Mouse (Mus musculus) embryonic facial prominence, embryonic 10.5 days (tissue): Measurements from ENCODE around the gene Kif19a. TPM values are rescaled to one million over a fixed set of nuclear protein-coding genes. Genes with fewer than 3 reads are reported as not detected.

Experiments
- polyA plus RNA-seq: library from polyadenylated mRNA; unstranded; fragments of >200 nt; fragmentation: Nextera tagmentation; extraction: Ambion mirVana; gene quantifications from 2 replicates; pipeline ENCODE4 v1.2.1, GENCODE M21; 2016

Gene Kif19a
- polyA plus RNA-seq, 1 experiment from 2014 or later: 1.3 TPM

Other genes starting within 250 kb of the Kif19a start
- 1,047 and 1,098 TPM in 2 replicates for gene Rpl38, start 96.9 kb upstream of the Kif19a start, polyA plus RNA-seq
- 14.9 and 16.1 TPM in 2 replicates for gene Ttyh2, start 90.0 kb upstream of the Kif19a start, polyA plus RNA-seq
- gene Dnaic2, start 38.0 kb upstream of the Kif19a start, polyA plus RNA-seq: 1.7 and 1.8 TPM in 2 replicates
- 10.0 and 17.0 TPM in 2 replicates for gene Btbd17, start 30.6 kb downstream of the Kif19a start, polyA plus RNA-seq
- 0.18 TPM in 1 of 2 replicates, not detected in the other for gene Gpr142, start 33.5 kb downstream of the Kif19a start, polyA plus RNA-seq
- gene Gprc5c, start 85.8 kb downstream of the Kif19a start, polyA plus RNA-seq: 62.2 and 62.5 TPM in 2 replicates
- gene Cd300a, start 124.7 kb downstream of the Kif19a start, polyA plus RNA-seq: 1.1 and 1.8 TPM in 2 replicates
- 0.10 TPM in 1 of 2 replicates, not detected in the other for gene Cd300lb, start 169.0 kb downstream of the Kif19a start, polyA plus RNA-seq
- gene Cd300c, start 203.8 kb downstream of the Kif19a start, polyA plus RNA-seq: not detected in 2 replicates
- 0.05 and 0.13 TPM in 2 replicates for gene Cd300ld, start 224.5 kb downstream of the Kif19a start, polyA plus RNA-seq
- gene Cd300c2, start 236.5 kb downstream of the Kif19a start, polyA plus RNA-seq: 0.38 and 0.87 TPM in 2 replicates